Mouse (Mus musculus) kidney, adult 11 months (tissue): ENCODE measurements around the gene Rflnb.
A peak's percentile ranks its signal among the peaks of the same experiment; 100 is the strongest.
"Not testable (repeated sequence)": the region's sequence is repeated elsewhere in the genome, so short reads cannot be mapped to it uniquely, and the experiment has no call there.

Experiments used
- DNase-seq: peaks from one replicate; pipeline ENCODE4 v3.0.0; 2022

The Rflnb gene

GRCm38 (mm10) chr11:76037581-76038294 is 10.2 kb upstream of the Rflnb start:
- DNase-seq: no peak

GRCm38 (mm10) chr11:76035182-76035581 is 7.6 kb upstream of the Rflnb start:
- no peak for DNase-seq

DNA sequence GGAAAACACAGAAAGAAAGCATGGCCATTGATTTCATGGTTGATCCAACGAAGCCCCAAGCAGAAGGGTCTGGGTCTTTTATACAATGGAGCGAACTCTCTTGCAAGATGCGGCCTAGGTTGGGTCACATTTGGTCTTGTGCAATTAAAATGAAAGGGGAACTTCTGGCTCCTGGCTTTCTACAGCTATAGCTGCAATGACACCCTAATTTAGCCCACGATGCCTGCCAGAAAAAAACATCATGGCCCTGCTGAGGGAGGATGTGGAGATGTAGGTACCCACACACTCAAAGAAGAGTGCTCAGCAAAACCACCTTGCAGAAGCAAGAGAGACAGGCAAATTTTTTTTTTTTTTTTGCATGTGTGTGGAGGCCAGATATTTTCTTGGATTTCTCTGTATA is 6.3 kb upstream of the Rflnb start:
- no peak for DNase-seq

DNA sequence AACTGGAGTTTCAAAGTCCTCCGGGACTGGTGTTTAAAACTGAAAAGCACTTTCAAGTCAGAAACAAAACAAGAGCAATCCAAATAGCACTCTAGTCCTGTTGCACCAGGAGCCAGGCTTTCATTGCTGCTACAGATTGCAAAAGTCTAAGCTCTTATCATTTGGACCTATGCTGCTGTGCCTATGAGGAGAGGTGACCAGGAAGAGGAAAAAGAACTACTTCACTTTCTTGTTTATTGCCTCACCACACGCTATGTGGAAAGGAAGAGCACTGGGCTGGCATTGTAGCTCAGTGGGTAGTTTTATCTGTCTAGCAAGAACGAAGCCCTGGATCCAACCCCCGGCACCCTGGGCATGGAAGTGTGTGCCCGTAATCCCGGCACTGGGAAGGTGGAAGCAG is 5.8 kb upstream of the Rflnb start:
- DNase-seq: no peak

- no peak for DNase-seq
Measured at GRCm38 (mm10) chr11:76028072-76028465, 487 bp upstream of the Rflnb start.

DNA sequence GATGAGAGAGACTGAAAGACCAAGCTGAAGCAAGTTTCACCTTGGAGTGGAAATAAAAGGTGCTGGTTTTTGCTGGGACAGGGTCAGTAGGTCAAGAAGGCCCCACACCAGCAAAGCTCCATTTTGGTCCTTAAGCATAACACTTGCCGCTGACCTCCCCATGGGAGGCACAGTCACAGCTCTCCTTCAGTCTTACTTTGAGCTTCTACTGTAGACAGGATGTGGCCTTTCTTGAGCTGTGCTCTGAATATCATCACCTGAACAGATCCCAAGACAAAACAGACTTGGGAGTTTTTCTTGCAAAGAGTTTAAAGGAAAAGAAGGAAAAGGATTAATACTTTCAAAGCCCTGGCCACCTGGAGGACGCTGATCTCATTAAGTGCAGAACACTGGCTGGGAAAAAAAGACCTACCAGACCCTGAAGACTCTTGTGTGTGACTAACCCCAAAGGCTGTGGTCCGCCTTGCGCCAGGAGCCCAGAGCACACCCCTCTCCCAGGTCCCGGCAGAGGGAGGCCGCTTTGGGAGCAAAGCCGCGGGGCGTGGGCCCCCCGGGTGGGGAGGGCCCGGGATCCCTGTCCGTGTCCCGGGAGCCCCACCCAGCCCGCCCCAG is 949 bp downstream of the Rflnb start:
- no peak for DNase-seq

GRCm38 (mm10) chr11:76025080-76025583 is 2.5 kb downstream of the Rflnb start:
- DNase-seq: no peak

- DNase-seq: no peak
Measured at GRCm38 (mm10) chr11:76020916-76021315, 6.7 kb downstream of the Rflnb start.

DNA sequence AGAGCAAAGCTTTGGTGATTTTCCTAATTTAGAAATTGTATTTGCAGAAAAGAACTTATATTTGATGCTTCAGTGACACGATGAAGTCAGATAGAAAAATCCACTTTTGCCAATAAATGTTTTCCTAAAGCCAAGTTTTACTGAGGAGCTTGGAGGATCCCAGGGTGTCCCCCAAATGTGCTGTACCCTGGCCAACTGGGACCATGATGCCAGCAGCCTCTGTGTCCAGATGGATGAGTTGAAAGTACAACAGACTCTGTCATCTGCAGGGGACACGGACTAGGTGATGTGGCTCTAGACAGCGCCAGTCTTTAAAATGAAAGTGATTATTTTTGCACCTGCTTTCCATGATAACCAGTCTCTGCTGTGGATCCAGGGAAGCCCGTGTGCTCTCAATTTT is 7.7 kb downstream of the Rflnb start:
- no peak for DNase-seq

- DNase-seq: no peak
Measured at GRCm38 (mm10) chr11:76015814-76016213, 11.8 kb downstream of the Rflnb start.

DNA sequence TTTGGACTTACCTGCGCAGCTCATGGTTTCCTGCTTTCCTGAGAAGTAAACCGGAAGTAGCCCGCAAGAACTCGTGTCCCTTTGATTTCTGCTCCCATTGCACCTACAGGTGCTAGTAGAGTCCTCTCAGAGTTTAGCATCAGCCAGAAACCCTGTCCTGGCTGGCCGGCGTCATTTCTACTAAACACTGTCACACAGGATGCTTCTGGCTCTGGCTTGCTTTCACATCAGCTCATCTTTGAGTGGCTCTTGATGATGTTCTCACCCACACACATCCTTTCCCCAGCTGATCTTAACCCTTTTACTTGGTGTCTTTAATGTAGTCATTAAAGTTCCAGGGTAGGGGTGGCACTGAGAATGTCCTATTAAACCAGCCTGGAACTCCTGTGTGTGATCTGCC is 12.3 kb downstream of the Rflnb start:
- no peak for DNase-seq

GRCm38 (mm10) chr11:76010838-76011624 is 16.6 kb downstream of the Rflnb start:
- DNase-seq: no peak

DNA sequence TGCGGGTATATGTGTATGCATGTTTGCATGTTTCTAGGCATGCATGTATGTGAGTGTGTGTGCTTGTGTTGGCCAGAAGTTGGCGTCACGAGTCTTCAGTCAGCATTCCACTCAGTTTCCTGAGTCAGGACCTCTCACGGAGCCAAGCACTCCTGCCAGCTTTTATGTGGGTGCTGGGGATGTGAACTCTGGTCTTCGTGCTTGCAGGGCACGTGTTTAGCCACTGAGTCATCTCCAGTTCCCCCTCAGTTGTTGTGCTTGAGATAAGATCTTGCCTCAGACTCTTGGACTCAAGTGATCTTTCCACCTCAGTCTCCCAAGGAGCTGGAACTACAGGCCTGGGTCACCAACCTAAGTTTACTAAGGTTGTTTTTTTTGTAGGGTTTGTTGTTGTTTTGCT is 18.5 kb downstream of the Rflnb start:
- DNase-seq: no peak

DNA sequence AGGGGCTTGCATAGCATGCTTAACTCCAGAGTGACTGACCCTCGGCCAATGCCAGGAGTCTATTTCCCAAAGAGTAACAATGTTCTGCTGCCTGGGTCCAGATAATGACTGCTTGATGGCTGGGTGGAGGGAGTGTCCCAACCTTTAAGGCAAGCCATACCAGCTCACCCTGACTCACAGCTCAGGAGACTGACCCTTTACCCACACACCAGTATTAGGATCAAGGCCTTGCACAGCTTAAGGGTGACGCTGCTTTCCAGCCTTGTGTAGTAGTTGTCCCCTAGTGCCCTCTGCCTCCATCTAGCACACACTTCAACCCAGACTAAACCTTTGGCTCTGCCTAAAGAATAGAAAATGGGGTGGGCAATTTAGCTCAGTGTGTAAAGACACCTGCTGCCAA is 19.4 kb downstream of the Rflnb start:
- DNase-seq: no peak

DNA sequence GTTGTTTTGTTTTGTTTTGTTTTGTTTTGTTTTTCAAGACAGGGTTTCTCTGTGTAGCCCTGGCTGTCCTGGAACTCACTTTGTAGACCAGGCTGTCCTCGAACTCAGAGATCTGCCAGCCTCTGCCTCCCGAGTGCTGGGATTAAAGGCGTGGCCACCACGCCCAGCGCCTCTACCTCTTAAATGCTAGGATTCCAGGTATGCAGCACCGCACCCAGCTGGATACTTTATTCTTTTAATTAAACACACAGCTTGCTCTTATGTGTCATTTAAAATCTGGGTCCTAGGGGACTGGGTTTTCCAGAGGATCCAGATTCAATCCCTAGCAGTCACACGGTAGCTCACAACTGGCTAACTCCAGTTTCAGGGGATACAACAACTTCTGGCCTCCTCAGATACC is 23.3 kb downstream of the Rflnb start:
- DNase-seq: not testable (repeated sequence)

GRCm38 (mm10) chr11:76001237-76001878 is 26.2 kb downstream of the Rflnb start:
- DNase-seq: no peak

GRCm38 (mm10) chr11:76000701-76001100 is 26.9 kb downstream of the Rflnb start:
- DNase-seq: no peak

GRCm38 (mm10) chr11:75999440-76000155 is 28.0 kb downstream of the Rflnb start, which contains the start of gene 1700016K19Rik:
1700016K19Rik (plus strand) TSS chr11:75999912.
- DNase-seq: peak; percentile 87

DNA sequence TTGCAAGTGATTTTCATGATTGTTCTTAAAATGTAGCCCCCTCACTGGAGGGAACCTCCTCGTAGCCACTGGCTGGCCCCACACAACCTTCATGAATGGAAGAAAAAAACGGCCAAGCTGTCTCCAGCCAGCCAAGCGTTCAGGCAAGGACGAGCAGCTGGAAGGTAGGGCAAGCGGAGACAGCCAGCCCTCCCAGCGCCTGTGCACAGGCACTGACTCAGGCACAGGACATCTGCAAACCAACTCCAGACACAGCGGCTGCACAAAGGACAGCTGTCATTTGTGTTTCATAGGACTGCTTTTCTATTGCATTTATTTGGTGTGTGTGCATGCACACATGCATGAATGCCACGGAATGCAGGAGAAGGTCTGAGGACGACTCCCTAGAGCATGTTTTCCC is 33.2 kb downstream of the Rflnb start:
- DNase-seq: no peak

DNA sequence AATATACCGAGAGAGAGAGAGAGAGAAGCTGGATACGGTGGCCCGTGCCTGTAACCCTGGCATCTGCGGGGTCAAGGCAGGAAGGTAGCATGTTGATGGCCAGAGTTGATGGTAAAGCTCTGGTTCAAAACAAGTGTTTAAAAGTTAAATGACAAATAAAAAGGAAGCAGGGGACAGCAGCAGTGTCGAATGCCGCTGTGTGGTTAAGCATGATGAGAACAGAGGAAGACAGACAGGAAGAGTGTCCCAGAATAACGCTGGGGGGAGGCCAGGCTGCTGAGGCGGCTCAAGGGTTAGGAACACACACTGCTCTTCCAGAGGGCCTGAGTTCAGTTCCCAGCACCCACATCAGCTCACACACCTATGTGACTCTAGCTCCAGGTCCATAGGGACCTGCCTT is 35.1 kb downstream of the Rflnb start:
- DNase-seq: no peak

DNA sequence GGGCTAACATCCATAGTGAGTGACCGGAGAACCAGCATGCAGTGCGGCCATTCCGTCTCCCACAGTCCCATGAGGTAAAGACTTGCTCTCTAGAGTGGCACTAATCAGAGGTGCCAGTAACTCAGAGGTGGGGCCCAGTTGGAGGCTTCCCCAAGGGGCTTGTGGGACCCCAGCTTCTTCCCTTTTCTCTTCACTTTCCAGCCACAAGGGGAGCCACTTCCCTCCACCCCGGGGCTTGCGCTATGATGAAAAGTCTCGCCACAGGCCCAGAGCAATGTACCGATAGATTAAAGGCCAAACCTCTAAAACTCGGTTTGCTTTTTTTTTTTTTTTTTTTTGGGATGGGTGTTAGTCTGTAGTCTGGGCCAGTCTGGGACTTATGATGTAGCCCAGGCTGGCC is 35.7 kb downstream of the Rflnb start:
- no peak for DNase-seq
